Mouse (Mus musculus): Measurements from ENCODE around the gene Vmn2r57.
"Not testable (repeated sequence)": the region's sequence is repeated elsewhere in the genome, so short reads cannot be mapped to it uniquely, and the experiment has no call there.

The Vmn2r57 gene

GRCm38 (mm10) chr7:41448596-41448995 lies at the start of gene Vmn2r57:
Gene Vmn2r57 (minus strand): TSS chr7:41448696.
- DNase-seq = not testable (repeated sequence)

- peak; percentile 8 for DNase-seq
These were observed 49.4 kb upstream of the Vmn2r57 start for GRCm38 (mm10) chr7:41497871-41498270.

- DNase-seq = no peak
These were observed 3.4 kb upstream of the Vmn2r57 start for GRCm38 (mm10) chr7:41451864-41452263.

- no peak for DNase-seq
These were observed 54.4 kb downstream of the Vmn2r57 start for GRCm38 (mm10) chr7:41394130-41394529.

- peak; percentile 67 for DNase-seq
These were observed 55.2 kb downstream of the Vmn2r57 start, which contains the start of gene AI987944 for GRCm38 (mm10) chr7:41393048-41393971. Gene AI987944 (minus strand): TSS chr7:41393379.

Measured in right cerebral cortex, postnatal 14 days (tissue).